Mouse (Mus musculus) cerebellum, postnatal 25 days (tissue): ENCODE measurements at regions not wholly inside any gene's neighbourhood (a gene's known extent, or its start where the extent isn't known, plus 50 kb on each side); places are given as distances from the start of the nearest gene placed in this dataset.
A peak's percentile ranks its signal among the peaks of the same experiment; 100 is the strongest.
"Not testable (repeated sequence)": the region's sequence is repeated elsewhere in the genome, so short reads cannot be mapped to it uniquely, and the experiment has no call there.

Experiments
- DNase-seq, 2 experiments: peaks; one replicate each; pipeline ENCODE4 v3.0.0; 2021; ENCODE audit warnings: mixed read lengths in 2 of 2

GRCm38 (mm10) chr10:46100837-46101236 lies 523.2 kb downstream of the Hace1 start:
- no peak for DNase-seq

GRCm38 (mm10) chr10:46108810-46109209 lies 531.2 kb downstream of the Hace1 start:
- DNase-seq: no peak

- DNase-seq: no peak
Measured at GRCm38 (mm10) chr10:46114631-46115130, 537.1 kb downstream of the Hace1 start.

- DNase-seq: not testable (repeated sequence)
Measured at GRCm38 (mm10) chr10:46122409-46122808, 544.8 kb downstream of the Hace1 start.

GRCm38 (mm10) chr10:46123795-46124194 lies 546.2 kb downstream of the Hace1 start:
- no peak for DNase-seq

- DNase-seq: peak; percentile 11 to 33
Measured at GRCm38 (mm10) chr10:46135120-46135748, 557.6 kb downstream of the Hace1 start.

GRCm38 (mm10) chr10:46174035-46174434 lies 596.4 kb downstream of the Hace1 start:
- DNase-seq: peak; percentile 52 to 63

GRCm38 (mm10) chr10:46185763-46186458 lies 608.3 kb downstream of the Hace1 start:
- DNase-seq: peak in 1 of 2 experiments; percentile 11

- no peak for DNase-seq
Measured at GRCm38 (mm10) chr10:46194143-46194542, 616.5 kb downstream of the Hace1 start.

- DNase-seq: no peak
Measured at GRCm38 (mm10) chr10:46226837-46227402, 649.3 kb downstream of the Hace1 start.

GRCm38 (mm10) chr10:46229608-46230007 lies 652.0 kb downstream of the Hace1 start:
- DNase-seq: peak; percentile 19 to 27

GRCm38 (mm10) chr10:46235581-46235980 lies 658.0 kb downstream of the Hace1 start:
- peak in 1 of 2 experiments; percentile 17 for DNase-seq

GRCm38 (mm10) chr10:46255575-46255974 lies 677.9 kb downstream of the Hace1 start:
- no peak for DNase-seq

- DNase-seq: no peak
Measured at GRCm38 (mm10) chr10:46269710-46270109, 692.1 kb downstream of the Hace1 start.

- peak in 1 of 2 experiments; percentile 4 for DNase-seq
Measured at GRCm38 (mm10) chr10:46273846-46274245, 696.2 kb downstream of the Hace1 start.

- no peak for DNase-seq
Measured at GRCm38 (mm10) chr10:46294290-46294689, 716.7 kb downstream of the Hace1 start.

- peak; percentile 56 to 76 for DNase-seq
Measured at GRCm38 (mm10) chr10:46298352-46298751, 720.7 kb downstream of the Hace1 start.

- DNase-seq: no peak
Measured at GRCm38 (mm10) chr10:46299521-46299920, 721.9 kb downstream of the Hace1 start.

GRCm38 (mm10) chr10:46320328-46321038 lies 742.9 kb downstream of the Hace1 start:
- DNase-seq: no peak

GRCm38 (mm10) chr10:46321040-46321439 lies 743.4 kb downstream of the Hace1 start:
- DNase-seq: no peak

- peak; percentile 25 to 57 for DNase-seq
Measured at GRCm38 (mm10) chr10:46329052-46329451, 751.4 kb downstream of the Hace1 start.

- peak; percentile 52 to 71 for DNase-seq
Measured at GRCm38 (mm10) chr10:46331599-46332283, 754.1 kb downstream of the Hace1 start.
